Mouse (Mus musculus) neural tube, embryonic 13.5 days (tissue): ENCODE results near the gene Gm5788. TPM values are rescaled to one million over a fixed set of nuclear protein-coding genes. Genes with fewer than 3 reads are reported as not detected.
"Not testable (repeated sequence)": the region's sequence is repeated elsewhere in the genome, so short reads cannot be mapped to it uniquely, and the experiment has no call there.

Experiments used
- ATAC-seq: fragments of 200-750 bp; cut with Nextera tagmentation; 2 replicates; pipeline ENCODE4 v1.8.0; 2017; ENCODE audit warnings: low read depth, mild to moderate bottlenecking, moderate TSS enrichment, moderate library complexity
- H3K27ac ChIP-seq: fragments of 300-500 bp; sonication (generic); replicated peaks from 2 replicates; pipeline ENCODE4 v1.5.1; 2015; ENCODE audit warnings: moderate library complexity, mild to moderate bottlenecking, inconsistent platforms
- H3K27me3 ChIP-seq: fragments of 300-500 bp; sonication (generic); 2 replicates; pipeline ENCODE4 v1.6.1; 2015; ENCODE audit warnings: mild to moderate bottlenecking, inconsistent platforms
- H3K36me3 ChIP-seq: fragments of 300-500 bp; sonication (generic); 2 replicates; pipeline ENCODE4 v1.6.1; 2015; ENCODE audit warnings: mild to moderate bottlenecking, inconsistent platforms
- H3K4me1 ChIP-seq: fragments of 300-500 bp; sonication (generic); replicated peaks from 2 replicates; pipeline ENCODE4 v1.6.1; 2015; ENCODE audit warnings: inconsistent platforms
- H3K4me2 ChIP-seq: fragments of 300-500 bp; sonication (generic); 2 replicates; pipeline ENCODE4 v1.6.1; 2015; ENCODE audit warnings: inconsistent platforms, mild to moderate bottlenecking, moderate library complexity
- H3K4me3 ChIP-seq: fragments of 300-500 bp; sonication (generic); 2 replicates; pipeline ENCODE4 v1.5.1; 2015; ENCODE audit warnings: mild to moderate bottlenecking, inconsistent platforms
- H3K9ac ChIP-seq: fragments of 300-500 bp; sonication (generic); 2 replicates; pipeline ENCODE4 v1.6.1; 2015; ENCODE audit warnings: moderate library complexity, mild to moderate bottlenecking, inconsistent platforms
- H3K9me3 ChIP-seq: fragments of 300-500 bp; sonication (generic); 2 replicates; pipeline ENCODE4 v1.6.1; 2016; ENCODE audit warnings: inconsistent platforms
- WGBS: fragments of 180-500 bp; shearing (Covaris S2); methylation state at CpG from one replicate; pipeline ENCODE4 v1.1.7; 2015; 5-methylcytosine and 5-hydroxymethylcytosine counted together
- polyA plus RNA-seq: library from polyadenylated mRNA; unstranded; fragments of >200 nt; fragmentation: Nextera tagmentation; extraction: Ambion mirVana; gene quantifications from 2 replicates; pipeline ENCODE4 v1.2.1, GENCODE M21; 2015

Gene Gm5788
- polyA plus RNA-seq, result not detected in 2 replicates

GRCm38 (mm10) chr12:87494421-87494820, at the start of gene Gm5788:
TSS of gene Gm5788 (plus strand) at chr12:87494721.
- not testable (repeated sequence) for H3K4me1 ChIP-seq, H3K9ac ChIP-seq, H3K4me2 ChIP-seq, H3K4me3 ChIP-seq, H3K27me3 ChIP-seq, H3K9me3 ChIP-seq, ATAC-seq, H3K27ac ChIP-seq, H3K36me3 ChIP-seq
- 96% methylated on average over 3 of the region's 3 CpGs for WGBS

- no peak for ATAC-seq
- no peak overlapping the region for H3K4me2 ChIP-seq
- H3K4me3 ChIP-seq, result no peak overlapping the region
- peaks cover 76% of the 10 kb centered on the region for H3K36me3 ChIP-seq
- H3K27ac ChIP-seq, result no peak overlapping the region
- H3K9me3 ChIP-seq, result no peaks in the 10 kb centered on the region
- peaks cover 8% of the 10 kb centered on the region for H3K4me1 ChIP-seq
- H3K9ac ChIP-seq, result no peak overlapping the region
- 92% methylated on average over 9 of the region's 9 CpGs for WGBS
- H3K27me3 ChIP-seq, result no peaks in the 10 kb centered on the region
Measured at GRCm38 (mm10) chr12:87449456-87449855, 45.1 kb upstream of the Gm5788 start.

GRCm38 (mm10) chr12:87464678-87465297, 29.7 kb upstream of the Gm5788 start:
- no peak overlapping the region for H3K9ac ChIP-seq
- no peak overlapping the region for H3K4me3 ChIP-seq
- H3K27ac ChIP-seq, result no peak overlapping the region
- WGBS, result 79% methylated on average over 6 of the region's 6 CpGs
- H3K36me3 ChIP-seq, result peaks cover 80% of the 10 kb centered on the region
- no peak overlapping the region for H3K4me2 ChIP-seq
- no peak for ATAC-seq
- H3K9me3 ChIP-seq, result no peaks in the 10 kb centered on the region
- H3K4me1 ChIP-seq, result peaks cover 10% of the 10 kb centered on the region
- no peaks in the 10 kb centered on the region for H3K27me3 ChIP-seq

- H3K27me3 ChIP-seq, result no peaks in the 10 kb centered on the region
- H3K4me2 ChIP-seq, result peak overlapping the region; percentile 73
- H3K9ac ChIP-seq, result peak overlapping the region; percentile 86
- no peaks in the 10 kb centered on the region for H3K9me3 ChIP-seq
- no peak for ATAC-seq
- peaks cover 27% of the 10 kb centered on the region for H3K4me1 ChIP-seq
- H3K27ac ChIP-seq, result no peak overlapping the region
- H3K36me3 ChIP-seq, result peaks cover 26% of the 10 kb centered on the region
- H3K4me3 ChIP-seq, result peak overlapping the region; percentile 74
- WGBS, result 57% methylated on average over 7 of the region's 7 CpGs
Measured at GRCm38 (mm10) chr12:87470263-87471136, 24.0 kb upstream of the Gm5788 start.

- Histone ChIP-seq H3K27me3 (no peaks in the 10 kb centered on the region), H3K9me3 (no peaks in the 10 kb centered on the region), H3K4me3 (peak overlapping the region; percentile 74), H3K9ac (peak overlapping the region; percentile 86), H3K36me3 (peaks cover 21% of the 10 kb centered on the region), H3K4me2 (peak overlapping the region; percentile 73), H3K4me1 (peaks cover 22% of the 10 kb centered on the region), H3K27ac (peak overlapping the region; percentile 93)
- WGBS, result under 1% methylated on average over 19 of the region's 19 CpGs
- no peak for ATAC-seq
Measured at GRCm38 (mm10) chr12:87471421-87471963, 23.0 kb upstream of the Gm5788 start.

GRCm38 (mm10) chr12:87471964-87472786, 22.3 kb upstream of the Gm5788 start, which contains the start of gene Snw1:
TSS of gene Snw1 (minus strand) at chr12:87472274.
- H3K27ac ChIP-seq, result peak within 1 kb of the TSS; percentile 93
- H3K36me3 ChIP-seq, result peaks cover 14% of the 10 kb centered on the region
- ATAC-seq, result peak; percentile 96
- peak within 1 kb of the TSS; percentile 74 for H3K4me3 ChIP-seq
- H3K9ac ChIP-seq, result peak within 1 kb of the TSS; percentile 86
- WGBS, result 3% methylated on average over 45 of the region's 45 CpGs
- H3K4me2 ChIP-seq, result peak within 1 kb of the TSS; percentile 73
- H3K4me1 ChIP-seq, result peaks cover 17% of the 10 kb centered on the region
- H3K27me3 ChIP-seq, result no peaks in the 10 kb centered on the region
- H3K9me3 ChIP-seq, result no peaks in the 10 kb centered on the region

GRCm38 (mm10) chr12:87474756-87475155, 19.8 kb upstream of the Gm5788 start:
- Histone ChIP-seq H3K36me3 (no peaks in the 10 kb centered on the region), H3K9me3 (no peaks in the 10 kb centered on the region), H3K4me2 (no peak overlapping the region), H3K27ac (no peak overlapping the region), H3K4me1 (peaks cover 17% of the 10 kb centered on the region), H3K27me3 (no peaks in the 10 kb centered on the region), H3K9ac (no peak overlapping the region), H3K4me3 (no peak overlapping the region)
- 79% methylated on average over 3 of the region's 3 CpGs for WGBS
- no peak for ATAC-seq

- H3K9me3 ChIP-seq, H3K4me3 ChIP-seq, H3K36me3 ChIP-seq, H3K9ac ChIP-seq, H3K4me2 ChIP-seq, H3K27ac ChIP-seq, H3K27me3 ChIP-seq, H3K4me1 ChIP-seq, ATAC-seq: not testable (repeated sequence)
- 89% methylated on average over 5 of the region's 5 CpGs for WGBS
Measured at GRCm38 (mm10) chr12:87482482-87482881, 12.0 kb upstream of the Gm5788 start.

- H3K4me1 ChIP-seq, H3K36me3 ChIP-seq, H3K27me3 ChIP-seq, H3K27ac ChIP-seq, ATAC-seq, H3K9ac ChIP-seq, H3K4me3 ChIP-seq, H3K4me2 ChIP-seq, H3K9me3 ChIP-seq: not testable (repeated sequence)
- 70% methylated on average over 2 of the region's 2 CpGs for WGBS
Measured at GRCm38 (mm10) chr12:87488683-87489082, 5.8 kb upstream of the Gm5788 start.

GRCm38 (mm10) chr12:87514016-87514415, 19.5 kb downstream of the Gm5788 start, which contains the start of gene Gm8300:
TSS of gene Gm8300 (plus strand) at chr12:87514316.
- ATAC-seq, H3K27ac ChIP-seq, H3K4me1 ChIP-seq, H3K36me3 ChIP-seq, H3K4me3 ChIP-seq, H3K27me3 ChIP-seq, H3K9me3 ChIP-seq, H3K9ac ChIP-seq, H3K4me2 ChIP-seq: not testable (repeated sequence)
- WGBS, result 92% methylated on average over 4 of the region's 4 CpGs

GRCm38 (mm10) chr12:87519616-87520015, 25.1 kb downstream of the Gm5788 start:
- H3K9ac ChIP-seq, H3K9me3 ChIP-seq, H3K27ac ChIP-seq, H3K4me3 ChIP-seq, H3K4me1 ChIP-seq, H3K4me2 ChIP-seq, H3K27me3 ChIP-seq, ATAC-seq, H3K36me3 ChIP-seq: not testable (repeated sequence)
- 78% methylated on average over 3 of the region's 3 CpGs for WGBS
